Mouse (Mus musculus): ENCODE measurements around the gene Zfp524. TPM values are rescaled to one million over a fixed set of nuclear protein-coding genes. Genes with fewer than 3 reads are reported as not detected.

Gene Zfp524
- total and polyA plus RNA-seq, 2 experiments = 6.7 to 38.3 TPM

DNA sequence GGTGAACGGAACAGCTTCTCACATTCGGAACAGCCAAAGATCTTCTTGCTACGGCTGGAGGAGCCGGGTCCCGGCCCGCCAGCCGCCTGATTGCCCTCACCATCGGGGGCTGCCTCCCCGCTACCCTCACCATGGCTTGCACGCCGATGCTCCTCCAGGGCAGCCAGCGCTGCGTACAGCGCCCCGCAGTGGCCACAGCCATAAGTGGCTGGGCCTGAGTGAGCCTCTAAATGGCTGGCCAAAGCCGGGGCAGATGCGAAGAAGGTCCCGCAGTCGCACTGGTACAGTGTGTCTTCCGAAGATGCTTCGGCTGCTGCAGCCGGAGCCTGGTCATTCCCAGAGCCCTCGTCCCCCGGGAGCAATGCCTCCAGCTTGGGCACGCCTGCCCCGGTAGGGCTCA is 6.0 kb upstream of the Zfp524 start:
- Histone ChIP-seq H3K4me3 (ENCODE audit: insufficient read depth, low read depth, low read length) (no peak overlapping the region), H3K79me2 (ENCODE audit: control insufficient read depth, insufficient read depth, low read length) (no peaks in the 10 kb centered on the region), H3K27me3 (ENCODE audit: control insufficient read depth, insufficient read depth, low read length) (no peaks in the 10 kb centered on the region), H3K9ac (ENCODE audit: low read depth, low read length) (no peak overlapping the region), H3K36me3 (ENCODE audit: control insufficient read depth, insufficient read depth, low read length) (peaks cover 32% of the 10 kb centered on the region), H3K4me1 (ENCODE audit: control insufficient read depth, insufficient read depth, low read length) (no peaks in the 10 kb centered on the region), H3K27ac (replicated peaks; ENCODE audit: insufficient read depth, low read depth, low read length) (no peak overlapping the region)
- TF ChIP-seq CTCF (IDR thresholded peaks at IDR 0.05; ENCODE audit: low read depth, low read length) (no peak), POLR2A (IDR thresholded peaks at IDR 0.05; ENCODE audit: extremely low read depth, insufficient read depth, low read length) (no peak)
- no peak for DNase-seq (ENCODE audit: extremely low read depth, low read depth, low spot score)
- WGBS = 98% methylated on average over 26 of the region's 26 CpGs

DNA sequence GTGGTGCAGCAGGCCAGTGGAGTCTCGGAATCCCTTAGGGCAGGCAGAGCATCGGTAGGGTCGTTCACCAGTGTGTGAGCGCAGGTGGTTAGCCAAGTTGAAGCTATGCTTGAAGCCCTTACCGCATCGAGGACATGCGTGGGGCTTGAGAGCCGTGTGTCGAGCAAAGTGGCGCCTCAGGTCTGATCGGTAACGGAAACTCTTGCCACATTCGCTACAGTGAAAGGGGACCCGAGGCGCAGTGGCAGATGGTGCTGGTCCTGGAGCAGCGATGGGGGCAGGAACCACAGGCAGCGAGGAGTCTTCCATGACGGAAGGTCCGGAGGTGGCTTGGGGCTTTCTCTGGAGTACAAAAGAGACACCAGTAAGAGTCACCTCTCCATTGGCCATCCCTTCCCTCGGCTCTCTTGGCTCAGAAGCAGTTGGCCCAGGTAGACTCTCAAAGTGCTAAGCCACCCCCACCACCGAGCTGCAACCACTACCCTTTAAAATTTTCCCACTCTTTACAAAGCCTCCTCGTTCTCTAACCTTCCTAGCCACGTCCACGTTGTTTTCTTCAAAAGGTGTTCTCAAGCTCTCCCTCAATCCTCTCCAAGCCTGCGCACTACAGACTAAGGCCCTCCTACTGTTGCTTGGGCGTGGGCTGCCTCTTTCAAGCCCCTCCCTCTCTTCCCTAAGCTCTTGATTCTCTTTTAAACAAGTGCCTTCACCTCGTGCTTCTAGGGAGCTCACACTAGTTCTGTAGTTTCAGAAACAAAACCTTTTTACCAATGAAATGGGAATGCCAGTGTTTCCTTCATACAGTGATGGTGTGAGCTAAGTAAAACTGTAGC is 1.3 kb upstream of the Zfp524 start:
- no peak overlapping the region for H3K9ac ChIP-seq (ENCODE audit: low read depth, low read length)
- no peak overlapping the region for H3K4me3 ChIP-seq (ENCODE audit: insufficient read depth, low read depth, low read length)
- H3K36me3 ChIP-seq (ENCODE audit: control insufficient read depth, insufficient read depth, low read length) = peaks cover 28% of the 10 kb centered on the region
- H3K27ac ChIP-seq (replicated peaks; ENCODE audit: insufficient read depth, low read depth, low read length) = no peak overlapping the region
- no peaks in the 10 kb centered on the region for H3K4me1 ChIP-seq (ENCODE audit: control insufficient read depth, insufficient read depth, low read length)
- H3K79me2 ChIP-seq (ENCODE audit: control insufficient read depth, insufficient read depth, low read length) = peaks cover 2% of the 10 kb centered on the region; the same call in 1 of the 2 replicates
- 94% methylated on average over 27 of the region's 27 CpGs for WGBS
- no peaks in the 10 kb centered on the region for H3K27me3 ChIP-seq (ENCODE audit: control insufficient read depth, insufficient read depth, low read length)
- TF ChIP-seq CTCF (IDR thresholded peaks at IDR 0.05; ENCODE audit: low read depth, low read length) (no peak), POLR2A (IDR thresholded peaks at IDR 0.05; ENCODE audit: extremely low read depth, insufficient read depth, low read length) (no peak)
- no peak for DNase-seq (ENCODE audit: extremely low read depth, low read depth, low spot score)

DNA sequence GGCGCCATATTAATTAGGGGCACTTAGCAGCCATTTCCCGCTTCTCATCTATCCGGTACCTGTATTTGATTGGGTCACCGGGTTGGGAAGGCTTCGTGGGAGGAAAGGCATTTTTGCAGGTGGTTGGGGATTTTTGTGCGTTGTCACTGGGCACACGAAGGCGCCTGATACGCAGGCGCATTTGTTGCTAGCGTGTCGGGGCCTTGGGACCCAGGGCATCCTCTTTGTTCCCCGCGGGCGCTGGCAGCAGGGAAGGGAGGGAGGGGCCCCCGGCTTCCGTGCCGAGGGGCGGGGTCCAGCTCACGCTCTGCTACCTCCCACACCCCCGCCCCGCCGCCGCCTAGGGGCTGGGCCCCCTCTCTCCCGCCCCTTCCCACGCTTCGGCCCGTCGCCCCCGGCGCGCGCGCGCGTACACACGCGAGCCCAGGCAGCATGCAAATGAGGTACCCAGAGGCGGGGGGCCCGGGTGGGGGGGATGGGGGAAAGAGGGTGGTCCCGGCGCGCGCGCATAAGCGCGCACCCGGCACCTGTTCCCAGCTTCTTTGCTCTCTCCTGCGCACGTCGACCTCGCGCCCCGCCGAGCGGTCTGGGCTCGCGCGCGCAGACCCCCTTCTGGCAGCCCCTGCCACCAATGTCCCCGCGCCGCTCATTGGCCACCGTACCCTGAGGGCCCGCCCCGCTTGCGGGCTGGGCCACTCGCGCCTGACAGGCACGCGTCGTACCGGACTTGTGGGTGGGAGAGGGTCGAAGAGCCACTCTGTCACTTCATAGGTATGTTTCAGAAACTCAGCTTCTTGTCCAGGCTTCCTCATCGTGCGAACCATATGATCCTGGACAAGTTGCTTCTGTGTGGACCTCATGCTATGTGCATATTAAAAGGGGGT is 1.1 kb downstream of the Zfp524 start, which contains the start of gene Gm44973:
Gm44973 (plus strand) TSS at position 379 of the 884 bp plus-strand sequence.
- DNase-seq (ENCODE audit: extremely low read depth, low read depth, low spot score) = peak; percentile 90
- Histone ChIP-seq H3K9ac (ENCODE audit: low read depth, low read length) (peak within 1 kb of the TSS; percentile 98), H3K27me3 (ENCODE audit: control insufficient read depth, insufficient read depth, low read length) (no peaks in the 10 kb centered on the region), H3K27ac (replicated peaks; ENCODE audit: insufficient read depth, low read depth, low read length) (peak within 1 kb of the TSS; percentile 99), H3K36me3 (ENCODE audit: control insufficient read depth, insufficient read depth, low read length) (peaks cover 7% of the 10 kb centered on the region; the same call in 1 of the 2 replicates), H3K79me2 (ENCODE audit: control insufficient read depth, insufficient read depth, low read length) (peaks cover 2% of the 10 kb centered on the region; the same call in 1 of the 2 replicates), H3K4me1 (ENCODE audit: control insufficient read depth, insufficient read depth, low read length) (peaks cover 3% of the 10 kb centered on the region; the same call in 1 of the 2 replicates), H3K4me3 (ENCODE audit: insufficient read depth, low read depth, low read length) (peak within 1 kb of the TSS; percentile 99)
- TF ChIP-seq POLR2A (IDR thresholded peaks at IDR 0.05; ENCODE audit: extremely low read depth, insufficient read depth, low read length) (0 out of 2 replicates have a peak, but pooled peaks have one; percentile 7), CTCF (IDR thresholded peaks at IDR 0.05; ENCODE audit: low read depth, low read length) (no peak)
- under 1% methylated on average over 73 of the region's 76 CpGs for WGBS

DNA sequence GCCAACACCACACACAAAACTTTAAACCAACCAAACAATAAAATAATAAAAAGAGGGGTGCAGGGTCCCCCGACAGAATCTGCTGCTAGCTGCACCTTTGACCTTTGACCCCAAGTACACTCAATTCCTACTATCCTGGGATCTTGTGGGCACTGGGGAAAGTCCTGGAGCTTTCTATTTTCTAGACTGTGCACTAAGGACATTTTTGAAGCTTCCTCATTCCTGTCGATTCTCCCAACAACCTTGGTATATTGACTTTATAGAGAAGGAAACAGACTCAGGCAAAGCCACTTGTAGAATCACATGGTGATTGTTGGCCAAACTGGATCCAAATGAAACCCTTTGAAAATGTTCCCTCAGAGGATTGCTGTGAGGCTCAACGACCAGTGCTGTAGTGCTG is 1.8 kb downstream of the Zfp524 start:
- Histone ChIP-seq H3K27ac (replicated peaks; ENCODE audit: insufficient read depth, low read depth, low read length) (peak overlapping the region; percentile 84), H3K4me3 (ENCODE audit: insufficient read depth, low read depth, low read length) (peak overlapping the region; percentile 99; the same call in 1 of the 2 replicates), H3K27me3 (ENCODE audit: control insufficient read depth, insufficient read depth, low read length) (no peaks in the 10 kb centered on the region), H3K36me3 (ENCODE audit: control insufficient read depth, insufficient read depth, low read length) (peaks cover 7% of the 10 kb centered on the region; the same call in 1 of the 2 replicates), H3K79me2 (ENCODE audit: control insufficient read depth, insufficient read depth, low read length) (peaks cover 2% of the 10 kb centered on the region; the same call in 1 of the 2 replicates), H3K9ac (ENCODE audit: low read depth, low read length) (peak overlapping the region; percentile 79; the same call in 1 of the 2 replicates), H3K4me1 (ENCODE audit: control insufficient read depth, insufficient read depth, low read length) (peaks cover 3% of the 10 kb centered on the region; the same call in 1 of the 2 replicates)
- WGBS = 19% methylated on average over 3 of the region's 3 CpGs
- TF ChIP-seq POLR2A (IDR thresholded peaks at IDR 0.05; ENCODE audit: extremely low read depth, insufficient read depth, low read length) (no peak), CTCF (IDR thresholded peaks at IDR 0.05; ENCODE audit: low read depth, low read length) (no peak)
- peak; percentile 51 for DNase-seq (ENCODE audit: extremely low read depth, low read depth, low spot score)

DNA sequence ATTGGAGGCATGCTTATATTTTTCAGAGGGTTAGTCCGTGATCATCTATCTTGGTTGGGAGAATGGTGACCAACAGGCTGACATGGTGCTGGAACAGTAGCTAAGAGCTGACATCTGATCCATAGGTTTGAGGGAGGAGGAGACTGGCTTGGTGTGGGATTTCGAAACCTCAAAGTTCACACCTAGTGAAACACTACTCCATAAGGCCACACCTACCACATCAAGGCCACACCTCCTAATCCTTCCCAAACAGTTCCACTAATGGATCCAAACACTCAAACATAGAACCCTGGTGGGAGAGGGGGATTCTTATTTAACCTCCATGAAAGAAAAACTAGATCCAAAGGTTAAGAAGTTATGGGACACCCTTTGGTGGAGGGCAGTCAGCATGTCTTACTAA is 2.7 kb downstream of the Zfp524 start:
- H3K9ac ChIP-seq (ENCODE audit: low read depth, low read length) = no peak overlapping the region
- DNase-seq (ENCODE audit: extremely low read depth, low read depth, low spot score) = no peak
- H3K27ac ChIP-seq (replicated peaks; ENCODE audit: insufficient read depth, low read depth, low read length) = no peak overlapping the region
- H3K79me2 ChIP-seq (ENCODE audit: control insufficient read depth, insufficient read depth, low read length) = peaks cover 2% of the 10 kb centered on the region; the same call in 1 of the 2 replicates
- peaks cover 7% of the 10 kb centered on the region for H3K4me1 ChIP-seq (ENCODE audit: control insufficient read depth, insufficient read depth, low read length)
- no peaks in the 10 kb centered on the region for H3K27me3 ChIP-seq (ENCODE audit: control insufficient read depth, insufficient read depth, low read length)
- no peak for TF ChIP-seq CTCF (IDR thresholded peaks at IDR 0.05; ENCODE audit: low read depth, low read length)
- no peak for TF ChIP-seq POLR2A (IDR thresholded peaks at IDR 0.05; ENCODE audit: extremely low read depth, insufficient read depth, low read length)
- H3K36me3 ChIP-seq (ENCODE audit: control insufficient read depth, insufficient read depth, low read length) = 0 out of 2 replicates have a peak, but pooled peaks cover 5% of the 10 kb centered on the region
- 100% methylated on average over 2 of the region's 2 CpGs for WGBS
- H3K4me3 ChIP-seq (ENCODE audit: insufficient read depth, low read depth, low read length) = no peak overlapping the region
